Mouse (Mus musculus) erythroblast, embryonic 14.5 days (primary cell): Measurements from ENCODE around the gene Lypd8. TPM values are rescaled to one million over a fixed set of nuclear protein-coding genes. Genes with fewer than 3 reads are reported as not detected.

ENCODE experiments used
- H3K27me3 ChIP-seq: 2 replicates; pipeline ENCODE4 v1.6.1; 2012; ENCODE audit warnings: inconsistent platforms; ENCODE audit not compliant: control insufficient read depth
- H3K36me3 ChIP-seq: 2 replicates; pipeline ENCODE4 v1.6.1; 2012; ENCODE audit warnings: mild to moderate bottlenecking, inconsistent platforms; ENCODE audit not compliant: control insufficient read depth
- H3K4me1 ChIP-seq: 2 replicates; pipeline ENCODE4 v1.6.1; 2012; ENCODE audit warnings: inconsistent platforms; ENCODE audit not compliant: control insufficient read depth
- H3K4me3 ChIP-seq: replicated peaks from 2 replicates; pipeline ENCODE3; 2012; ENCODE audit warnings: moderate library complexity, mild to moderate bottlenecking, inconsistent platforms
- H3K9me3 ChIP-seq: 2 replicates; pipeline ENCODE4 v1.6.1; 2012; ENCODE audit warnings: low read length, inconsistent platforms, mixed read lengths; ENCODE audit not compliant: control insufficient read depth
- GATA1 ChIP-seq: IDR thresholded peaks from 2 replicates; pipeline ENCODE4 v1.6.1; 2012; ENCODE audit warnings: low read length, inconsistent platforms, mixed read lengths
- TAL1 ChIP-seq: IDR thresholded peaks from 3 replicates; pipeline ENCODE4 v1.6.1; 2012; ENCODE audit warnings: low read length, inconsistent platforms, mixed read lengths
- polyA plus RNA-seq: library from polyadenylated mRNA; stranded (reverse); fragments of >175 nt; gene quantifications from 2 replicates; pipeline ENCODE4 v1.2.3, GENCODE M21; 2012

Lypd8 gene
- polyA plus RNA-seq, 1 experiment: not detected

GRCm38 (mm10) chr11:58432259-58432658 lies 53.4 kb downstream of the Lypd8 start, which contains the start of gene Gm12253:
TSS of gene Gm12253 (plus strand) at chr11:58432559.
- H3K27me3 ChIP-seq: peaks cover 2% of the 10 kb centered on the region; the same call in 1 of the 2 replicates
- H3K9me3 ChIP-seq: no peaks in the 10 kb centered on the region
- H3K4me1 ChIP-seq: no peaks in the 10 kb centered on the region
- TF ChIP-seq GATA1 (no peak), TAL1 (no peak)
- no peaks in the 10 kb centered on the region for H3K36me3 ChIP-seq
- no peak within 1 kb of the TSS for H3K4me3 ChIP-seq

DNA sequence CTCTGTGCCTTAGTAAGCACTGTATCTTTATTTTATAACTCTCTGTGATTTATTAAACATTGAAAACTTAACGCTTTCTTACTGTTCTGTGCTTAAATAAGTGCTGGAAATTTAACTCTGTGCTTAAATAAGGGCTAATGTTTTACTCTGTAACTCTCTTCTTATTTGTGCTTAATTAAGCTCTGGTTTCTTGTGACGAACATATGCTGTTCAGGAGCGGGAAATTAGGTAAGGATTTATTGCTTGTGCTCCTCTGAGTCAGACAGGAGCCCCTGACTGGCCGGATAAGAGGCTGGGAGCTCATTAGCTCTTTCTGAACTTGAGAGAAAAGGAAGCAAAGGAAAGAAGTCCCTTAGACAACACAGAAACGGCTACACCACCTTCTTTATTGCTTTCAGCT lies 59.0 kb downstream of the Lypd8 start:
- H3K36me3 ChIP-seq: no peaks in the 10 kb centered on the region
- H3K9me3 ChIP-seq: no peaks in the 10 kb centered on the region
- no peak overlapping the region for H3K4me3 ChIP-seq
- TF ChIP-seq GATA1 (no peak), TAL1 (no peak)
- H3K27me3 ChIP-seq: peaks cover 3% of the 10 kb centered on the region; the same call in 1 of the 2 replicates
- H3K4me1 ChIP-seq: no peaks in the 10 kb centered on the region

Other genes starting within 250 kb of the Lypd8 start
- 0.22 and 0.29 TPM in 2 replicates for gene Gemin5, start 210.5 kb upstream of the Lypd8 start, polyA plus RNA-seq
- gene Mrpl22, start 207.4 kb upstream of the Lypd8 start, polyA plus RNA-seq: 2.0 and 2.9 TPM in 2 replicates
- gene Igtp, start 179.5 kb upstream of the Lypd8 start, polyA plus RNA-seq: 2.2 and 2.7 TPM in 2 replicates
- 0.61 and 0.98 TPM in 2 replicates for gene Irgm2, start 179.4 kb upstream of the Lypd8 start, polyA plus RNA-seq
- gene 4930438A08Rik, start 104.2 kb upstream of the Lypd8 start, polyA plus RNA-seq: not detected in 2 replicates
- gene Zfp692, start 72.0 kb upstream of the Lypd8 start, polyA plus RNA-seq: 1.1 and 1.6 TPM in 2 replicates
- gene Zfp672, start 48.7 kb upstream of the Lypd8 start, polyA plus RNA-seq: 1.8 and 2.6 TPM in 2 replicates
- 3.4 and 5.6 TPM in 2 replicates for gene Sh3bp5l, start 48.3 kb upstream of the Lypd8 start, polyA plus RNA-seq
- not detected in 2 replicates for gene 1810065E05Rik, start 42.1 kb downstream of the Lypd8 start, polyA plus RNA-seq
- gene Gm12253, start 53.5 kb downstream of the Lypd8 start, polyA plus RNA-seq: not detected in 2 replicates
- gene Lypd9, start 73.9 kb downstream of the Lypd8 start, polyA plus RNA-seq: not detected in 2 replicates
- not detected in 2 replicates for gene Olfr30, start 83.2 kb downstream of the Lypd8 start, polyA plus RNA-seq
- not detected in 2 replicates for gene Olfr332, start 113.5 kb downstream of the Lypd8 start, polyA plus RNA-seq
- not detected in 2 replicates for gene Olfr331, start 123.5 kb downstream of the Lypd8 start, polyA plus RNA-seq
- gene Olfr330, start 155.8 kb downstream of the Lypd8 start, polyA plus RNA-seq: not detected in 2 replicates
- gene Olfr329-ps, start 167.4 kb downstream of the Lypd8 start, polyA plus RNA-seq: not detected in 2 replicates
- gene Olfr328, start 176.6 kb downstream of the Lypd8 start, polyA plus RNA-seq: not detected in 2 replicates
- 0.02 TPM in 1 of 2 replicates, not detected in the other for gene Olfr224, start 191.5 kb downstream of the Lypd8 start, polyA plus RNA-seq
- gene Olfr325, start 198.7 kb downstream of the Lypd8 start, polyA plus RNA-seq: not detected in 2 replicates
- not detected in 2 replicates for gene Olfr324, start 216.1 kb downstream of the Lypd8 start, polyA plus RNA-seq
- gene 2210407C18Rik, start 237.0 kb downstream of the Lypd8 start, polyA plus RNA-seq: not detected in 2 replicates